Mouse (Mus musculus) adrenal gland, postnatal 4 days (tissue): ENCODE data around the gene Cd53. TPM values are rescaled to one million over a fixed set of nuclear protein-coding genes. Genes with fewer than 3 reads are reported as not detected.
A peak's percentile ranks its signal among the peaks of the same experiment; 100 is the strongest.

Experiments
- DNase-seq, 2 experiments: peaks; one replicate each; pipeline ENCODE4 v3.0.0; 2021 to 2022; ENCODE audit warnings: low spot score in 2 of 2, mixed read lengths in 2 of 2
- long read RNA-seq, 2 experiments: library from polyadenylated mRNA; stranded (forward); transcript quantifications; one replicate each; pipeline ENCODE4 v2.0.0; 2021
- total RNA-seq, 2 experiments: library from RNA; stranded (reverse); gene quantifications; 2 replicates each; pipeline ENCODE4 v1.2.3; 2021

Gene Cd53
- total RNA-seq, result 1 to 10 TPM; 6.7 to 8.2 TPM
- long read RNA-seq, experiment 1, partial matches to known transcripts, result 0 of 4 reads
- long read RNA-seq, experiment 1, other reads (novel, unspliced or antisense), result 0 of 4 reads
- long read RNA-seq, experiment 2, partial matches to known transcripts, result 0 of 2 reads
- long read RNA-seq, experiment 2, other reads (novel, unspliced or antisense), result 0 of 2 reads

DNA sequence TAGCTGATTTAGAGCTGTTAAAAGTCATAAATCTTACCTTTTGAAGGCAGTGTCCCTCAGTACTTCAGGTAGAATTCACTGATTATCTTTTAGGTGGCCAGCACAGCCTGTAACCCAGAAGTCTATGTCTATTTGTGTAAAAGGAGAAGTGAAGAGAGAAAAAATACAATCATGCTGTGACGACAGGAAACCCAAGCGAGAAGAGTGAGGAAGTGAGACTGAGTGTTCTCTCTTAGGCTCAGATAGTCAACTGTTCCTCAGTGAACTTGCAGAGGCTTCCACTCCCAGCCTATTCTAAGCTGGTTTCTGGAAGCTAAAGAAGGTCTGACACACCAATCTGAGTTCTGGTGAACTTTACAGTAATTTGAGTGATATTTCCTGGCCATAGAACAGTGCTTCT lies at the start of gene Cd53:
Cd53 (minus strand) TSS at position 220 of the 400 bp plus-strand sequence.
- DNase-seq, result no peak

DNA sequence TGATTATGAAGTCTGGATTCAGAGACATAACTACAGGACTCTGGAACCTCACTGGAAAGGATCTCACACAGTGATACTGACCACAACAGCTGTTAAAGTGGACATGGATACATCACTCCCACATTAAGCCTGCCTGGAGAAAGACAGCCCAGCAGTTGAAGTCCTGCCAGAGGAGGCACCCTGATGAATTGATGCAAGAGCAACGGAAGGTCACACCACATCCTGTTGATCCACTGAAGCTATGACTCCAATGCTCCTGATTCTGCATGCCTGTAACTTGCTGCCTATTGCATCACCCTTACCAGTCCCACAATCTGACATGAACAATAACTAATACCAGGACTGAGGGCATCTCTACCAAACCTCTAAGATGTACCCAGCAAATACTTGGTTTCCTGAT lies 42.2 kb upstream of the Cd53 start:
- DNase-seq, result no peak

DNA sequence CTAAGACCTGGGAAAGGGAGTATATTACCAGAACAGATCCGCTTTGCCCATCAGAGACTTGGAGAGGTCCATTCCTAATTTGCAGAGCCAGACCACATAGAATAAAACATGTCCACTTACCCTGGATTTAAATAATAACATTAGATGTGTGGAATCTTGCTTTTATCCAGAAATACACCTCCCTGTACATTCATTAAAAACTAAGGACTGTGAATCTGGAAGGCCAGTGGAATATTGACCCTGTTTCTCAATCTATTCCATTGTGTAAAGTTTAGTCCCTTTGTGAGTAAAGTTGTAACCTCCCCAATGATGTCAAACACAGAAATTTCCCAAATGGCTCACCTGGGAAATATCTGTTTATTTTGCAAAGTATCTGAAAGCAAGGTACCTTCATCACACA lies 36.2 kb upstream of the Cd53 start, which contains the start of gene Olfr266:
Olfr266 (minus strand) TSS at position 101 of the 400 bp plus-strand sequence.
- DNase-seq, result no peak

- DNase-seq, result no peak
These were observed 27.7 kb upstream of the Cd53 start for GRCm38 (mm10) chr3:106817676-106818075.

- no peak for DNase-seq
These were observed 19.2 kb upstream of the Cd53 start for GRCm38 (mm10) chr3:106808972-106809695.

- DNase-seq, result no peak
These were observed 8.1 kb upstream of the Cd53 start for GRCm38 (mm10) chr3:106798079-106798478.

DNA sequence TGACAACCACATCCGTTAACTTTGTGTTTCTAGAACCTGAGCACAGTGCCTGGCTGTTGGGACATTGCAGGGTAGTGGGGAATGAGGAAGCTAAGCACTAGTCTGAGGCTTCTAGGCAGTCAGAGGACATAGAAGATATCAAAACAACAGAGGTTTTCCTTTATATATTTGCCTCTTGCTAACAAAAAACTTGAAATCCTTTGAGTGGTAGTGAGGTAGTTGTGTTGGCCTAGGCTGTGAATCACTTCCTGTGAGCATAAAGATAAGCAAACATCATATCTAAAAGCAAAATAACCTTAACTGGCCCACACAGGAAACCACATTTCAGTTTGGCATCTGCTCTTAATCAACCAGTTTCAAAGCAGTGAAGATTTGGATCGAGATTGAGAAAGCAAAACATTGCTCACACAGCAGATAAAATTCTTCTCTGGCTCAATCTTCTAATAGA lies 1.5 kb downstream of the Cd53 start:
- DNase-seq, result no peak

DNA sequence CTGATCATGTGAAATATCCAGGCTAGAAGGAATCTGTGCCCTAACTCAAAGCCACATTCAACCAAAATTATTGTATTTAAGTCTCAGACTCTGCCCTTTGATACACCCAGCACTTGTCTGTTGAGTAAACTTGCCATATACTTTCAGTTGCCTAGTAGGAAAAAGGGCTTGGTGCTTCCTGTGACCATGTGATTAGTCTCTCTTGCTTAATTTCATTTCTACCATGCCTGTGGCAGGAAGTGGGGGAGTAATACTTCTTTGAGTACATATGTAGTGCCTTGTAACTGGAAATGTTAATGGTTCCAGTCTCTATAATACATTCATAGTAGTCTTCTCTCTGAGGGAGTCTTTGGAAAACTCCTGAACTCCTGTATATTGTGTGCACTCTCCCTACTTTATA lies 2.0 kb downstream of the Cd53 start:
- DNase-seq, result no peak

DNA sequence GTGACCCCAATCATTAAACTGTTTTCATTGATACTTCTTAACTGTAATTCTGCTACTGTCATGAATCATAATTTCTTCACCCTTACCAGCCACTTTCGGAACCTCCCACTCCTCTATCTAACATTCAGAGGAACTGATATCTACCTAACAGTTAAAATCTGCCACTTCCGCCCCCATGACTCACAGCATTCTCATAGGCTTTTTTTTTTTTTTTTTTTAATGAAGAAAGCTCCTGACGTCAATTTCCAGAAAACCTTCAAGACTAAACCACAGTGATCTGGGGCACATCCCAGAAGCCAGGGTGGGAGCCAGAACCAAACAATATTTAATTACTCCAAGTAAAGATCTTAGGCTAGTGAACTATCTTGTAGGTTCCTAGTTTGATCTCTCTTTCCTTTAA lies 4.8 kb downstream of the Cd53 start:
- DNase-seq, result no peak

DNA sequence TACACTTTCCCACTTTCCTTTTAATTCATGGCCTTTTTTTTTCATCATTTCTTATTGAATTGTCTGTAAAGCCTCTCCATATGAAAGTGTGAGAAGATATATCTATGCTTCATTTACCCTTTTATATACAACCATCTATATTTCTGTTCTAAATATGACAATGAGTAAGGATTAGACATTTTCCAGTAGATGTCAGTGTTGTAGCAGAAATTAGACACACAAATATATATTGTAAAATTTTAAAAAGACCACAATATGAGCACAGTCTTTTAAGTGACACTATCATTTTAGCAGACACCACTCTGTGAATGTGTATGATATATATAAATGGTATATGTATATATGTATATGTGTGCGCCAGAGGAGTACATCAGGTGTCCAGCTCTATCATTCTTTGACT lies 18.1 kb downstream of the Cd53 start:
- no peak for DNase-seq

- no peak for DNase-seq
These were observed 34.1 kb downstream of the Cd53 start for GRCm38 (mm10) chr3:106755898-106756297.

DNA sequence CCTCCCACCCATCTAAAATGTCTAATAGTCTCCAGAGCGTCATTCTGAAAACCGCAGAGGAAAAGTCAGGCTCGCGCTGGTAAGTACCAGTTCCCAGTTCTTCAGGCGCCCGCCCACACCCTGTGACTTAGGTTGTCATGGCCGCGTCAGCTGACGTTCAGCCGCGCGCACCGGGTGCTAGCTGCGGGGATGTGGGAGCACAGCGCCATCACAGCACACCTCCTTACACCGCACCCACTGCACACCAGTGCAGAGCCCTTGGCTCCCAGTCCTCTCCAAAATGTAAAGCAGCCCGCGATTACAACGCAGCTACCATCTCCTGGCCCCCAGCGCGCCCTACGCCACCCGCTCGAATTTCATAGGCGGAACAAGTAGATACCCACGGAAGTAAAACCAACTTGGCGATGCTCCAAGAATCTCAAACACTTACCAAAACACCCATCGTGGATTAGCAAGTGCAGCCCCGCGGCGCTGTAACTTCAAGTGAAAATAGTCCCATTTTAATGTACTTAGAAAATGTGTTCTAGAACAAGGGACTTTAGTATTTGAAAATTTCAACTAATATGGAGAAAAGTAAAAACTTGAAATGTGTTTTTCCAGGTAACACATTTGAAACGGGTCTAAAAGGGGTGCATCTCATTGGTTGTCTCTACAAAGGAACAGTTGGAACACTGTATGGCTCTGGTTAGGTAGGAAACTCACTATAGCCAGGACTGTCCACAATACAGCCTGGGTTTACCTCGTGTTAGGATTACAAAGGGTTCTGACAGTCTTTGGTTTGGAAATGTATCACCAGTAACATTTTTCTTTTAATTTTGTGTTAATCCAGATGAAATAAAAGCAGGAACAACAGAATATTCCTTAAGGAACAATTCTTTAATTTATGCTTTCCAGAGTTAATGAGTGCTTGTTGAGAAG lies 67.7 kb downstream of the Cd53 start:
- DNase-seq, result peak; percentile 46 to 73

- peak; percentile 69 to 90 for DNase-seq
These were observed 68.4 kb downstream of the Cd53 start for GRCm38 (mm10) chr3:106721397-106722027.

Other genes with a start within 250 kb of the Cd53 start
- 10 to 100 TPM; 66.4 to 68.6 TPM for gene Dram2, start 242.4 kb downstream of the Cd53 start, total RNA-seq
- 10 to 100 TPM; 30.4 to 33.1 TPM for gene Cept1, start 242.3 kb downstream of the Cd53 start, total RNA-seq
- 10 to 100 TPM; 33.4 to 35.6 TPM for gene Lrif1, start 105.2 kb downstream of the Cd53 start, total RNA-seq
- gene Olfr266, start 36.1 kb upstream of the Cd53 start, total RNA-seq, result not detected
- gene Kcna3, start 246.0 kb upstream of the Cd53 start, total RNA-seq, result 1 to 10 TPM; 1.0 to 1.8 TPM